Mouse (Mus musculus): ENCODE data around the gene Il2rb. TPM values are rescaled to one million over a fixed set of nuclear protein-coding genes. Genes with fewer than 3 reads are reported as not detected.

Gene Il2rb
- total RNA-seq, 1 experiment from 2014 or later, result 5.7 TPM

GRCm38 (mm10) chr15:78524163-78524562 is 29.1 kb upstream of the Il2rb start:
- ATAC-seq (ENCODE audit: extremely low read depth, insufficient number of reproducible peaks, low FRiP score, poor library complexity, severe bottlenecking), result no peak

DNA sequence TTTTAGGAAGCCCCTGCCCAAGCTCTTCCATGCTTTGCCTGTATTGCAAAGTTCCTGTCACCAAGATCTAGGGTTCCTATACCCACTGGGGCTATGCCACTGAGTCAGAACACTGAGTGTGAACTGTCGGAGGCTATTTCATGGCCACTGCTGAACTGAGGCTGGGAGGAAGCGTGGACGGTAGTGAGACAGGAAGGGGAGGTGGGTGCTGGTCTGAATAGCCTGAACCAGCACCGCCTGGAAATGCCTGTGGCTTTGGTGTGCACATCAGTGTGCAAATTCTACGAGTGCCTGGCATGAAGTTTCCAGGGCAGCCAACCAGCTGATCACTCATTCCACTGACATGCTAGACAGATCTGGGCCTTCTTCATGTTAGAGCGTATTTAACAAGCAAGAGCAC is 26.8 kb upstream of the Il2rb start:
- ATAC-seq (ENCODE audit: extremely low read depth, insufficient number of reproducible peaks, low FRiP score, poor library complexity, severe bottlenecking), result no peak

DNA sequence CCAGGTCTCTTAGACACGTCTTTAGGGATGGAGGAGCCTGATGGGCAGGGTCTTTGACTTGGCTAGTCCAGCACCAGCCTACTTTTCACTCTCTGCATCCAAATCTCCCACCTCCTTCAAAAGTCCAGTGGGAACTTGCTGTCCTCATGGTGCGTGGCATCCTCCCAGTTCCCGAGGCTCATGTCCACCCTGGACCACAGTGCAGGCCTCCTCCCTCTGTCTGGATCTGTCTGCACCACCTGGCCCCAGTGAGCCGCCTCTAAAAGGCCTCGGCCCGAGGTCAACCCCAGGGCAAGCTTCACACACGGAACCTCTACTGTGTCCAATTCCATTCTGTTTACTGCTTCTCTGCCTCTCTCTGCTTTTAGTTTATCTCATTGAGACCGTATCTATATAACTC is 26.3 kb upstream of the Il2rb start:
- ATAC-seq (ENCODE audit: extremely low read depth, insufficient number of reproducible peaks, low FRiP score, poor library complexity, severe bottlenecking), result no peak

DNA sequence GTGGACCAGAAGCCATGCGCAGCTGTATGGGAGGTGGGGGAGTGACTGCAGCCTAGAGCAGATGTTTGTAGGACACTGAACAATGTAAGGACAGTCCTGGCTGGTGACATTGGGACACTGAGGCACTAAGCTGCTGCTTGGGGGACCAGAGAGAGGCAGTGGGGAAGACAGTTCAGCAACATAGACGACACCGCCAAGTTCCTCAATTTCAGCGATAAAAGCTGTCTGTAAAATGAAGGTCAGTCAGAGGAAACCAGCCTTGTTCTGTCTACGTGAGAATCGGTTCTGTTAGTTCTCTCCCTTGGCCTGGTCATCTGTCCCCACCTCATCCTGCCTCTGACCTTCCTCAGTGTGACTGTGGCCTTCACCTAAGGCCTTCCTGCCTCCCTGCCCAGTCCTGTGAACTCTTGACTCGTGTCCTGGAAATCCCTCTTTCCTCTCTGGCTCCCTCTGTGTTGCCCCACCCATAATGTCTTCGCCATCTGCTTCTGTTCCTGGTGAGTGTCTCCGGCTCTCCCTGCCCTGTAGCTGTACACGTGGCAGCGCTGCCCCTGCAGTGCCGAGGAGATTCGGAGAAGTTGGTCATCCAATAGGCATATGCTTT is 25.1 kb upstream of the Il2rb start:
- ATAC-seq (ENCODE audit: extremely low read depth, insufficient number of reproducible peaks, low FRiP score, poor library complexity, severe bottlenecking), result no peak

DNA sequence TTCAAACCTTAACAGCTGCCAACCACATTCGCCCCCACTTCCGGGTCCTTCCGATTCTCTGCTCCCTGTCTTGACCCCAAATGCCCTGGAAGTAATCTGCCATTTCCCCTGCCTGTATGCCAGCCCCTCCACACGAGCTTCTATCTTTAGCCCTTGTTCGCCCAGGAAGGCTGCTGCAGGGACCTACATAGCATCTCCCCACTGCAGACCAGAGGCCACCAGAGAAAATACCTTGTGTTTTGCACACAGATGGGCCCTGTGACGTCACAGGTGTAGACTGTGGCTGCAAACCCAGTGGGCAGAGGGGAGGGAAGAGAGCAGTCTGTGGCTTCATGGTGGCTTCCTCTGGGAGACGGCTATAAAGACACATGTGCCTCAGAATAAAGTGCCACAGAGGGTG is 23.1 kb upstream of the Il2rb start:
- ATAC-seq (ENCODE audit: extremely low read depth, insufficient number of reproducible peaks, low FRiP score, poor library complexity, severe bottlenecking), result no peak

GRCm38 (mm10) chr15:78515759-78516158 is 20.7 kb upstream of the Il2rb start:
- no peak for ATAC-seq (ENCODE audit: extremely low read depth, insufficient number of reproducible peaks, low FRiP score, poor library complexity, severe bottlenecking)

GRCm38 (mm10) chr15:78514393-78515146 is 19.5 kb upstream of the Il2rb start:
- ATAC-seq (ENCODE audit: extremely low read depth, insufficient number of reproducible peaks, low FRiP score, poor library complexity, severe bottlenecking), result peak; percentile 55

- no peak for ATAC-seq (ENCODE audit: extremely low read depth, insufficient number of reproducible peaks, low FRiP score, poor library complexity, severe bottlenecking)
These were observed 17.9 kb upstream of the Il2rb start for GRCm38 (mm10) chr15:78513019-78513418.

DNA sequence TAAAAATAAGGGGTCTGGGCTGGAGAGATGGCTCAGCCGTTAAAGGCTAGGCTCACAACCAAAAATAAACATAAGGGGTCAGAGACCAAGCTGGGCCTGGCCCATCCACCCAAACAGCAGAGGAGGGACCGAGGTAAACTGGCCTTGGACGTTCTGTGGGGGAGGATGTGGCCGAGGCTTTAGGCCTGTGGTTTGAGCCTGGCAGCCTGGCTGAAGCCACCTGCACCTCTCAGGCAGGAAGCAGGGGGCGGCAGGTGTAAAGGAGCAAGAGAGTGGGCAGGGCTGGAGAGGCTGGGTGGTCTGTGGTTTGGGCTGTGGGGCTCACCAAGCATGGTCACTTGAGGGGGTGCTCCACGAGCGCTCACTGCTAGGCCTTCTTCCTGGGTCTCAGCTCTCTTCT is 16.9 kb upstream of the Il2rb start:
- ATAC-seq (ENCODE audit: extremely low read depth, insufficient number of reproducible peaks, low FRiP score, poor library complexity, severe bottlenecking), result no peak

DNA sequence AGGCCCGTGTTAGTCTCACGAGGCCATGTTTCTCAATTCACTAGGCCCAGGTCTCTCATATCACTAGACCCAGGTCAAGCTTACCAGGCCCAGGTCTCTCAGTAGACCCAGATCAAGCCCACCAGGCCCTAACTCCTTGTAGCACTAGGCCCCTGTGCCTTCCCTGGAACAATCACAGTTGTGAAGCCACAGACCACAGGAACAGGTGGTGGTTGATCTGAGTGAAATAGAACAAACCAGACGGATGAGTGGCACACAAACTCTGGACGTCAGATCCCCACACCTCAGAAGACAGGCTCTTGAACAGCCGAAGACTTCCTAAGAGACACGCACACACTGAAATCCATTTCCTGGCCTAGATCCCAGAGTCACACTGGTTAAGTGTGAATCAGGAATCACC is 15.7 kb upstream of the Il2rb start:
- ATAC-seq (ENCODE audit: extremely low read depth, insufficient number of reproducible peaks, low FRiP score, poor library complexity, severe bottlenecking), result no peak

- ATAC-seq (ENCODE audit: extremely low read depth, insufficient number of reproducible peaks, low FRiP score, poor library complexity, severe bottlenecking), result no peak
These were observed 15.1 kb upstream of the Il2rb start for GRCm38 (mm10) chr15:78510121-78510576.

- no peak for ATAC-seq (ENCODE audit: extremely low read depth, insufficient number of reproducible peaks, low FRiP score, poor library complexity, severe bottlenecking)
These were observed 14.3 kb upstream of the Il2rb start for GRCm38 (mm10) chr15:78509297-78509899.

GRCm38 (mm10) chr15:78508443-78508842 is 13.4 kb upstream of the Il2rb start:
- no peak for ATAC-seq (ENCODE audit: extremely low read depth, insufficient number of reproducible peaks, low FRiP score, poor library complexity, severe bottlenecking)

- no peak for ATAC-seq (ENCODE audit: extremely low read depth, insufficient number of reproducible peaks, low FRiP score, poor library complexity, severe bottlenecking)
These were observed 10.5 kb upstream of the Il2rb start for GRCm38 (mm10) chr15:78505541-78505940.

GRCm38 (mm10) chr15:78504816-78505215 is 9.7 kb upstream of the Il2rb start:
- no peak for ATAC-seq (ENCODE audit: extremely low read depth, insufficient number of reproducible peaks, low FRiP score, poor library complexity, severe bottlenecking)

- no peak for ATAC-seq (ENCODE audit: extremely low read depth, insufficient number of reproducible peaks, low FRiP score, poor library complexity, severe bottlenecking)
These were observed 8.9 kb upstream of the Il2rb start for GRCm38 (mm10) chr15:78504013-78504412.

DNA sequence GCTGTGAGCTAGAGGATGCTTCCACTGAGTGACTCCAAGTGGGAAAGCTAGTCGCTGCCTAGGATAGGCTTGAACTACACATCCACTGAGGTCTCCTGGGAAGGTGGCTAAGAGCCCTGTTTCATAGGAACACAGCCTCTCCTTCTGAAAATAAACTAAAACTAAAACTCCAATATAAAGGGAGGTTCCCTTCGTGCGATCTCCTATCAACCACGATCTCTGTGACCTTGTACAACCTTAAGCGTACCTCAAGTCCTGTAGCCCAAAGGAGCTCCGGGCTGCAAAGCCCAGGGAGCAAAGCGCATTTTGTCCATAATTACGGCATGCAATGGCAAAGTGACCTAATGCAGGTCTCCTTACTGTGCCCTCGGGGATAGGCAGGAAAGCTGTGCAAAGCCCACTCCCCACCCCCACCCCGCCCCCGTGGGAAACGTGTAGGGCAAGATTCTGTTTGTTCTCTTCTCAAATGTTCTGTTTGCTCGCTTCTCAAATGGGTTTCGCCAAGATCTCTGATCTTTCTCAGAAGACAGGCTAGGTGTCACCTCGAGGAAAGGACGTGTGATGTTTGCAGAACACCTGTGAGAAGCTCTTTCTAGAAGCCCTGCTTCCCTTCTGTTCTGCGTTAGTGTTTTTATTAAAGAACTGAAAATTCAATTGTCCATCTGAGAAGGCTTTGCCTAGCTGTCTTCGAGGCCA is 7.5 kb upstream of the Il2rb start:
- no peak for ATAC-seq (ENCODE audit: extremely low read depth, insufficient number of reproducible peaks, low FRiP score, poor library complexity, severe bottlenecking)

- ATAC-seq (ENCODE audit: extremely low read depth, insufficient number of reproducible peaks, low FRiP score, poor library complexity, severe bottlenecking), result no peak
These were observed 1.6 kb downstream of the Il2rb start for GRCm38 (mm10) chr15:78493401-78494010.

DNA sequence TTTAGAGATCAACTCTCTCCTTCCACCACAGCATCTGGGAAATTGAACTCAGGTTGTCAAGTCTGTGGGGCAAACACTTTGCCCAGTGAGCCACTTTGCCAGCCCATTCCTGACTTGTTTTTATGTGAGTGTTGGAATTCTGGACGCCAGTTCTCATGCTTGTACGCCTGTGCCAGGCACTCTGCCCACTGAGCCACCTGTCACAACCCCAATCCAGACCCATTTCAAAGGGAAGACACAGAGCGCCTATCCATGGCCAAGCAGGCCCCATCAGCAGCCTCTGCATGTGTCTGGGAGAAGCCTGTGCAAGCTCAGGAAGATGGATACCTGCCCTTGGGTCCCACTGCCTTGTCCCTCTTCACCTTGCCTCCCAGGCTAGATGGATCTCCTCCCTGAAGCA is 3.8 kb downstream of the Il2rb start:
- no peak for ATAC-seq (ENCODE audit: extremely low read depth, insufficient number of reproducible peaks, low FRiP score, poor library complexity, severe bottlenecking)

Data from neutrophil, adult 5-6 weeks (primary cell).